Mouse (Mus musculus): ENCODE data around the gene Plxnc1. TPM values are rescaled to one million over a fixed set of nuclear protein-coding genes. Genes with fewer than 3 reads are reported as not detected.

The Plxnc1 gene
- 45.8 and 63.6 TPM in 2 replicates for total RNA-seq (2017)

GRCm38 (mm10) chr10:94944691-94945205 is at the start of gene Plxnc1:
Gene Plxnc1, minus strand, starts transcription at chr10:94944835.
- peak; percentile 19 to 50; a peak in 3 of 4 replicates for ATAC-seq (replicated peaks in 1 of 2; ENCODE audit: insufficient read depth in 1 of 2, low FRiP score in 2 of 2, low TSS enrichment in 1 of 2, low read depth in 1 of 2, poor library complexity in 2 of 2, severe bottlenecking in 2 of 2)

- ATAC-seq (replicated peaks in 1 of 2; ENCODE audit: insufficient read depth in 1 of 2, low FRiP score in 2 of 2, low TSS enrichment in 1 of 2, low read depth in 1 of 2, poor library complexity in 2 of 2, severe bottlenecking in 2 of 2): peak; percentile 61 to 78
Observed at GRCm38 (mm10) chr10:94992127-94992526, 47.5 kb upstream of the Plxnc1 start.

GRCm38 (mm10) chr10:94991564-94992097 is 47.0 kb upstream of the Plxnc1 start:
- peak; percentile 54 to 55; a peak in 3 of 4 replicates for ATAC-seq (replicated peaks in 1 of 2; ENCODE audit: insufficient read depth in 1 of 2, low FRiP score in 2 of 2, low TSS enrichment in 1 of 2, low read depth in 1 of 2, poor library complexity in 2 of 2, severe bottlenecking in 2 of 2)

GRCm38 (mm10) chr10:94990768-94991563 is 46.3 kb upstream of the Plxnc1 start:
- no peak for ATAC-seq (replicated peaks in 1 of 2; ENCODE audit: insufficient read depth in 1 of 2, low FRiP score in 2 of 2, low TSS enrichment in 1 of 2, low read depth in 1 of 2, poor library complexity in 2 of 2, severe bottlenecking in 2 of 2)

- no peak for ATAC-seq (replicated peaks in 1 of 2; ENCODE audit: insufficient read depth in 1 of 2, low FRiP score in 2 of 2, low TSS enrichment in 1 of 2, low read depth in 1 of 2, poor library complexity in 2 of 2, severe bottlenecking in 2 of 2)
Observed at GRCm38 (mm10) chr10:94989321-94989720, 44.7 kb upstream of the Plxnc1 start.

GRCm38 (mm10) chr10:94985103-94985502 is 40.5 kb upstream of the Plxnc1 start:
- no peak for ATAC-seq (replicated peaks in 1 of 2; ENCODE audit: insufficient read depth in 1 of 2, low FRiP score in 2 of 2, low TSS enrichment in 1 of 2, low read depth in 1 of 2, poor library complexity in 2 of 2, severe bottlenecking in 2 of 2)

- no peak for ATAC-seq (replicated peaks in 1 of 2; ENCODE audit: insufficient read depth in 1 of 2, low FRiP score in 2 of 2, low TSS enrichment in 1 of 2, low read depth in 1 of 2, poor library complexity in 2 of 2, severe bottlenecking in 2 of 2)
Observed at GRCm38 (mm10) chr10:94982528-94982927, 37.9 kb upstream of the Plxnc1 start.

GRCm38 (mm10) chr10:94981466-94982138 is 37.0 kb upstream of the Plxnc1 start:
- ATAC-seq (replicated peaks in 1 of 2; ENCODE audit: insufficient read depth in 1 of 2, low FRiP score in 2 of 2, low TSS enrichment in 1 of 2, low read depth in 1 of 2, poor library complexity in 2 of 2, severe bottlenecking in 2 of 2): no peak

GRCm38 (mm10) chr10:94978265-94978822 is 33.7 kb upstream of the Plxnc1 start:
- no peak for ATAC-seq (replicated peaks in 1 of 2; ENCODE audit: insufficient read depth in 1 of 2, low FRiP score in 2 of 2, low TSS enrichment in 1 of 2, low read depth in 1 of 2, poor library complexity in 2 of 2, severe bottlenecking in 2 of 2)

- no peak for ATAC-seq (replicated peaks in 1 of 2; ENCODE audit: insufficient read depth in 1 of 2, low FRiP score in 2 of 2, low TSS enrichment in 1 of 2, low read depth in 1 of 2, poor library complexity in 2 of 2, severe bottlenecking in 2 of 2)
Observed at GRCm38 (mm10) chr10:94976329-94976728, 31.7 kb upstream of the Plxnc1 start.

GRCm38 (mm10) chr10:94975099-94975496 is 30.5 kb upstream of the Plxnc1 start:
- no peak for ATAC-seq (replicated peaks in 1 of 2; ENCODE audit: insufficient read depth in 1 of 2, low FRiP score in 2 of 2, low TSS enrichment in 1 of 2, low read depth in 1 of 2, poor library complexity in 2 of 2, severe bottlenecking in 2 of 2)

GRCm38 (mm10) chr10:94974345-94975098 is 29.9 kb upstream of the Plxnc1 start:
- no peak for ATAC-seq (replicated peaks in 1 of 2; ENCODE audit: insufficient read depth in 1 of 2, low FRiP score in 2 of 2, low TSS enrichment in 1 of 2, low read depth in 1 of 2, poor library complexity in 2 of 2, severe bottlenecking in 2 of 2)

GRCm38 (mm10) chr10:94971625-94972161 is 27.1 kb upstream of the Plxnc1 start:
- no peak for ATAC-seq (replicated peaks in 1 of 2; ENCODE audit: insufficient read depth in 1 of 2, low FRiP score in 2 of 2, low TSS enrichment in 1 of 2, low read depth in 1 of 2, poor library complexity in 2 of 2, severe bottlenecking in 2 of 2)

GRCm38 (mm10) chr10:94970221-94970620 is 25.6 kb upstream of the Plxnc1 start:
- no peak for ATAC-seq (replicated peaks in 1 of 2; ENCODE audit: insufficient read depth in 1 of 2, low FRiP score in 2 of 2, low TSS enrichment in 1 of 2, low read depth in 1 of 2, poor library complexity in 2 of 2, severe bottlenecking in 2 of 2)

GRCm38 (mm10) chr10:94967468-94967867 is 22.8 kb upstream of the Plxnc1 start:
- 0 out of 4 replicates have a peak, but pooled peaks have one; percentile 21 to 42 for ATAC-seq (replicated peaks in 1 of 2; ENCODE audit: insufficient read depth in 1 of 2, low FRiP score in 2 of 2, low TSS enrichment in 1 of 2, low read depth in 1 of 2, poor library complexity in 2 of 2, severe bottlenecking in 2 of 2)

- ATAC-seq (replicated peaks in 1 of 2; ENCODE audit: insufficient read depth in 1 of 2, low FRiP score in 2 of 2, low TSS enrichment in 1 of 2, low read depth in 1 of 2, poor library complexity in 2 of 2, severe bottlenecking in 2 of 2): peak; percentile 54 to 55
Observed at GRCm38 (mm10) chr10:94966789-94967188, 22.2 kb upstream of the Plxnc1 start.

- no peak for ATAC-seq (replicated peaks in 1 of 2; ENCODE audit: insufficient read depth in 1 of 2, low FRiP score in 2 of 2, low TSS enrichment in 1 of 2, low read depth in 1 of 2, poor library complexity in 2 of 2, severe bottlenecking in 2 of 2)
Observed at GRCm38 (mm10) chr10:94965093-94965492, 20.5 kb upstream of the Plxnc1 start.
